Mouse (Mus musculus) MEL (cell line): ENCODE results near the gene Pdcd2l. TPM values are rescaled to one million over a fixed set of nuclear protein-coding genes. Genes with fewer than 3 reads are reported as not detected.
A peak's percentile ranks its signal among the peaks of the same experiment; 100 is the strongest.

Experiments
- DNase-seq: peaks from one replicate; pipeline ENCODE4 v3.0.0; 2011; ENCODE audit warnings: low read depth, low spot score
- H3K27ac ChIP-seq: 2 replicates; pipeline ENCODE4 v1.5.1; 2012; ENCODE audit warnings: low read depth, mild to moderate bottlenecking, control low read depth, low read length, moderate library complexity; ENCODE audit not compliant: control insufficient read depth
- H3K27me3 ChIP-seq, 2 experiments: fragments of 150-350 bp in 1 of 2; sonication (generic) in 1 of 2; 2 replicates each; pipeline ENCODE4 v1.6.1; 2012; ENCODE audit warnings: low read length in 2 of 2, mild to moderate bottlenecking in 2 of 2, improper control_type of control experiment in 1 of 2, moderate library complexity in 1 of 2; ENCODE audit not compliant: insufficient read depth in 2 of 2, control insufficient read depth in 1 of 2
- H3K36me3 ChIP-seq, 2 experiments: 2 replicates each; pipeline ENCODE4 v1.6.1; 2012 to 2014; ENCODE audit warnings: low read length in 2 of 2, improper control_type of control experiment in 1 of 2, inconsistent platforms in 1 of 2, mild to moderate bottlenecking in 1 of 2; ENCODE audit not compliant: insufficient read depth in 2 of 2, control insufficient read depth in 1 of 2
- H3K4me1 ChIP-seq, 2 experiments: fragments of 150-350 bp in 1 of 2; sonication (generic) in 1 of 2; 2 replicates each; pipeline ENCODE4 v1.6.1; 2012; ENCODE audit warnings: low read length in 2 of 2, improper control_type of control experiment in 1 of 2, mild to moderate bottlenecking in 1 of 2; ENCODE audit not compliant: insufficient read depth in 2 of 2, control insufficient read depth in 1 of 2
- H3K4me3 ChIP-seq, 2 experiments: fragments of 150-350 bp in 1 of 2; sonication (generic) in 1 of 2; 2 replicates each; pipeline ENCODE4 v1.5.1; 2012; ENCODE audit warnings: low read depth in 2 of 2, low read length in 2 of 2, mild to moderate bottlenecking in 2 of 2, moderate library complexity in 2 of 2, control low read depth in 1 of 2, improper control_type of control experiment in 1 of 2; ENCODE audit not compliant: control insufficient read depth in 1 of 2, insufficient read depth in 1 of 2
- H3K79me2 ChIP-seq: 2 replicates; pipeline ENCODE4 v1.6.1; 2012; ENCODE audit warnings: mild to moderate bottlenecking, low read length, moderate library complexity; ENCODE audit not compliant: control insufficient read depth, poor library complexity, insufficient read depth
- H3K9ac ChIP-seq: 2 replicates; pipeline ENCODE4 v1.6.1; 2012; ENCODE audit warnings: low read depth, mild to moderate bottlenecking, control low read depth, low read length, moderate library complexity; ENCODE audit not compliant: control insufficient read depth, poor library complexity, severe bottlenecking
- H3K9me3 ChIP-seq: fragments of 150-350 bp; sonication (generic); replicated peaks from 2 replicates; pipeline ENCODE4 v1.6.1; 2012; ENCODE audit warnings: mild to moderate bottlenecking, low read length, improper control_type of control experiment, moderate library complexity; ENCODE audit not compliant: insufficient read depth
- BHLHE40 ChIP-seq: IDR thresholded peaks from 2 replicates; pipeline ENCODE4 v1.6.1; 2012; ENCODE audit warnings: low read depth, mild to moderate bottlenecking, inconsistent platforms, low read length, improper control_type of control experiment, borderline replicate concordance
- CHD1 ChIP-seq: IDR thresholded peaks from 2 replicates; pipeline ENCODE4 v1.6.1; 2012; ENCODE audit warnings: low read depth, mild to moderate bottlenecking, inconsistent platforms, low read length, improper control_type of control experiment
- CHD2 ChIP-seq: IDR thresholded peaks from 2 replicates; pipeline ENCODE4 v1.6.1; 2011; ENCODE audit warnings: low read length, improper control_type of control experiment
- CTCF ChIP-seq, 3 experiments: IDR thresholded peaks in 2 of 3; conservative IDR thresholded peaks in 1 of 3; 2 replicates each; pipeline ENCODE4 v1.5.1; 2011 to 2012; ENCODE audit warnings: low read length in 3 of 3, low read depth in 2 of 3, mild to moderate bottlenecking in 2 of 3, improper control_type of control experiment in 1 of 3, inconsistent platforms in 1 of 3, mixed read lengths in 1 of 3, moderate library complexity in 1 of 3; ENCODE audit not compliant: control insufficient read depth in 1 of 3, insufficient read depth in 1 of 3, poor library complexity in 1 of 3, severe bottlenecking in 1 of 3
- E2F4 ChIP-seq: IDR thresholded peaks from 2 replicates; pipeline ENCODE4 v1.6.1; 2011; ENCODE audit warnings: low read depth, low read length, improper control_type of control experiment, borderline replicate concordance
- ELF1 ChIP-seq: IDR thresholded peaks from 2 replicates; pipeline ENCODE4 v1.6.1; 2014; ENCODE audit warnings: low read depth, mild to moderate bottlenecking, inconsistent platforms, low read length, improper control_type of control experiment, moderate library complexity
- EP300 ChIP-seq, 2 experiments: IDR thresholded peaks; 2 replicates each; pipeline ENCODE4 v1.6.1; 2011; ENCODE audit warnings: improper control_type of control experiment in 2 of 2, low read length in 2 of 2, low read depth in 1 of 2, mild to moderate bottlenecking in 1 of 2
- ETS1 ChIP-seq: IDR thresholded peaks from 2 replicates; pipeline ENCODE4 v1.6.1; 2012; ENCODE audit warnings: low read depth, mild to moderate bottlenecking, inconsistent platforms, low read length, improper control_type of control experiment, moderate library complexity
- GATA1 ChIP-seq: IDR thresholded peaks from 2 replicates; pipeline ENCODE4 v1.6.1; 2011; ENCODE audit warnings: low read depth, low read length, improper control_type of control experiment
- KAT2A ChIP-seq: conservative IDR thresholded peaks from 2 replicates; pipeline ENCODE4 v1.6.1; 2012; ENCODE audit warnings: low read depth, low read length, improper control_type of control experiment, inconsistent platforms
- MAFK ChIP-seq: IDR thresholded peaks from 2 replicates; pipeline ENCODE4 v1.6.1; 2011; ENCODE audit warnings: low read depth, mild to moderate bottlenecking, low read length, improper control_type of control experiment, borderline replicate concordance
- MAX ChIP-seq: IDR thresholded peaks from 2 replicates; pipeline ENCODE4 v1.6.1; 2011; ENCODE audit warnings: low read length, improper control_type of control experiment
- MAZ ChIP-seq: IDR thresholded peaks from 2 replicates; pipeline ENCODE4 v1.6.1; 2012; ENCODE audit warnings: low read depth, mild to moderate bottlenecking, inconsistent platforms, low read length, improper control_type of control experiment
- MEF2A ChIP-seq: IDR thresholded peaks from 2 replicates; pipeline ENCODE4 v1.6.1; 2014; ENCODE audit warnings: low read depth, mild to moderate bottlenecking, inconsistent platforms, low read length, improper control_type of control experiment; ENCODE audit not compliant: poor library complexity, insufficient replicate concordance, severe bottlenecking; ENCODE audit errors: extremely low read depth
- MXI1 ChIP-seq: IDR thresholded peaks from 2 replicates; pipeline ENCODE4 v1.6.1; 2011; ENCODE audit warnings: mild to moderate bottlenecking, low read depth, low read length, improper control_type of control experiment
- MYC ChIP-seq: IDR thresholded peaks from 2 replicates; pipeline ENCODE4 v1.6.1; 2011; ENCODE audit warnings: low read depth, mild to moderate bottlenecking, low read length, improper control_type of control experiment, moderate library complexity
- NELFE ChIP-seq: IDR thresholded peaks from 2 replicates; pipeline ENCODE4 v1.6.1; 2011; ENCODE audit warnings: low read depth, low read length, improper control_type of control experiment
- NRF1 ChIP-seq: IDR thresholded peaks from 2 replicates; pipeline ENCODE4 v1.6.1; 2014; ENCODE audit warnings: low read depth, mild to moderate bottlenecking, inconsistent platforms, low read length, improper control_type of control experiment, moderate library complexity; ENCODE audit not compliant: poor library complexity, insufficient read depth, severe bottlenecking
- POLR2AphosphoS2 ChIP-seq: IDR thresholded peaks from 2 replicates; pipeline ENCODE4 v1.6.1; 2011; ENCODE audit warnings: low read length, improper control_type of control experiment
- POLR2AphosphoS5 ChIP-seq: IDR thresholded peaks from 2 replicates; pipeline ENCODE4 v1.6.1; 2012; ENCODE audit warnings: low read depth, borderline replicate concordance, mild to moderate bottlenecking, inconsistent platforms, low read length, moderate library complexity, mixed read lengths
- RAD21 ChIP-seq: IDR thresholded peaks from 2 replicates; pipeline ENCODE4 v1.6.1; 2011; ENCODE audit warnings: mild to moderate bottlenecking, low read depth, low read length, improper control_type of control experiment
- RCOR1 ChIP-seq: IDR thresholded peaks from 2 replicates; pipeline ENCODE4 v1.6.1; 2012; ENCODE audit warnings: low read depth, mild to moderate bottlenecking, inconsistent platforms, low read length, improper control_type of control experiment
- SIN3A ChIP-seq: IDR thresholded peaks from 2 replicates; pipeline ENCODE4 v1.6.1; 2012; ENCODE audit warnings: low read length, improper control_type of control experiment, inconsistent platforms
- SMC3 ChIP-seq: IDR thresholded peaks from 2 replicates; pipeline ENCODE4 v1.6.1; 2011; ENCODE audit warnings: low read depth, low read length, improper control_type of control experiment
- TCF12 ChIP-seq: IDR thresholded peaks from 2 replicates; pipeline ENCODE4 v1.6.1; 2014; ENCODE audit warnings: low read depth, mild to moderate bottlenecking, inconsistent platforms, low read length, improper control_type of control experiment, moderate library complexity
- UBTF ChIP-seq: IDR thresholded peaks from 2 replicates; pipeline ENCODE4 v1.6.1; 2012; ENCODE audit warnings: low read depth, mild to moderate bottlenecking, inconsistent platforms, low read length, improper control_type of control experiment, moderate library complexity, borderline replicate concordance; ENCODE audit not compliant: insufficient read depth
- USF1 ChIP-seq: IDR thresholded peaks from 2 replicates; pipeline ENCODE4 v1.6.1; 2014; ENCODE audit warnings: low read depth, mild to moderate bottlenecking, inconsistent platforms, low read length, improper control_type of control experiment, moderate library complexity
- ZC3H11A ChIP-seq: IDR thresholded peaks from 2 replicates; pipeline ENCODE4 v1.6.1; 2012; ENCODE audit warnings: low read depth, mild to moderate bottlenecking, inconsistent platforms, low read length, improper control_type of control experiment
- ZKSCAN1 ChIP-seq: IDR thresholded peaks from 2 replicates; pipeline ENCODE4 v1.6.1; 2012; ENCODE audit warnings: low read depth, mild to moderate bottlenecking, inconsistent platforms, low read length, improper control_type of control experiment, moderate library complexity
- ZMIZ1 ChIP-seq: IDR thresholded peaks from 2 replicates; pipeline ENCODE4 v1.6.1; 2012; ENCODE audit warnings: low read depth, mild to moderate bottlenecking, inconsistent platforms, low read length, improper control_type of control experiment, moderate library complexity
- ZNF384 ChIP-seq: IDR thresholded peaks from 2 replicates; pipeline ENCODE4 v1.6.1; 2012; ENCODE audit warnings: low read depth, mild to moderate bottlenecking, inconsistent platforms, low read length, improper control_type of control experiment
- polyA plus RNA-seq, 2 experiments: library from polyadenylated mRNA; stranded (reverse) in 1 of 2; unstranded in 1 of 2; fragments of >175 nt in 1 of 2; fragments of >200 nt in 1 of 2; gene quantifications; 2 replicates each; pipeline versions ENCODE4 v1.2.1 to v1.2.4; 2012; ENCODE audit warnings: low replicate concordance in 2 of 2, low read depth in 1 of 2; ENCODE audit not compliant: insufficient read length in 2 of 2, insufficient read depth in 1 of 2, missing spikeins in 1 of 2
- total RNA-seq: library from RNA; depleted of rRNA; stranded (reverse); fragments of 300-350 nt; gene quantifications from 2 replicates; pipeline ENCODE4 v1.2.3, GENCODE M21; 2012

Gene Pdcd2l
- total and polyA plus RNA-seq, 3 experiments: 25.7 to 26.6 TPM; not detected in 1

- TF ChIP-seq CTCF (IDR thresholded peaks at IDR 0.05 in 2 of 3, conservative IDR thresholded peaks at IDR 0.05 in 1 of 3; ENCODE audit: control insufficient read depth in 1 of 3, insufficient read depth in 1 of 3, low read depth in 2 of 3, low read length in 3 of 3, poor library complexity in 1 of 3, severe bottlenecking in 1 of 3): no peak
- TF ChIP-seq MEF2A: no peak
- no peak for TF ChIP-seq RCOR1
These were observed 37.6 kb upstream of the Pdcd2l start (continued) for GRCm38 (mm10) chr7:34233909-34234609.

DNA sequence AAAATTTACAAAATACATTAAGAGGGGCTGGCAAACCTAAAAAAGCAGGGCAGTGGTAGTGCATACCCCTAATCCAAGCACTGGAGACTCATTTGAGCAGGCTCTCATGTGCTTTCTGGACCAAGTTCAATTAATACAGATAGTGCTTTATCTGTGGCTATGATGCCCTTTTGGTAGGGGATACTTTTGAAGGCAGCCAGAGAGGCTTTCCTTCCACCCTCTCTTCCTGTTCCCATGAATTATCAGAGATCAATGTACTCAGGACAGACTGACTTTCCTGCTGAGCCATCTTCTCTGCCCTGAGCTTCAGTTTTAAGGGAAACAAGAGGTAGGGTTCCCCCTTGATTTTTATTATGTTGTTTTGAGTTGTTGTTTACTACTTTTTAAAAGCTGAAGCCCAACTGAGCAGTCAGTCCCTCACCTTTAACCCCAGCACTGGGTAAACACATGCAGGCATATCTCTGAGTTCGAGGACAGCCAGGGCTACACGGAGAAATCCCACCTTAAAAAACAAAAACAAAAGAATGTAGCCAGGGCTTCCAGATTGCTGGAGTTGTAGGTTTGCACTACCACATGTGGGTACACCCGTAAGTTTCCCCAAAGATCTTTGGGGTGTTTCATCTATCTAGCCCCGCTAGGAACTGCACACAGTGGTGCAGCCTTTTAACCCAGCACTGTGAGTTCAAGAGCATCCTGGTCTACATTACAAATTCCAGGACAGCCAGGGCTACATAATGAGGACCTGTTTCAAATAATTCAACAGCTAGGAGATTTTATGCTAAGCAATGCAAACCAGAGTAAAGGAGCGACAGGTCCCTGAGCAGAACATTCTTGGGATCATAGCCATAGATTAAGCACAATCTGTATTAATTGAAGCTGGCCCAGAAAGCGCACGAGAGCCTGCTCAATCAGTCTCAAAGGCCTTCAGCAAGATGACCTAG lies 36.6 kb upstream of the Pdcd2l start:
- Histone ChIP-seq H3K36me3 (peaks cover 3 to 9% of the 10 kb centered on the region in 2 experiments), H3K79me2 (peaks cover 19% of the 10 kb centered on the region), H3K27ac (peak overlapping the region; percentile 87), H3K9ac (peak overlapping the region; percentile 85), H3K4me3 (peak overlapping the region; percentile 71 to 76), H3K27me3 (no peaks in the 10 kb centered on the region), H3K9me3 (no peaks in the 10 kb centered on the region), H3K4me1 (peaks cover 4 to 5% of the 10 kb centered on the region in 2 experiments)
- DNase-seq: peak; percentile 77
- TF ChIP-seq RAD21 (no peak), KAT2A (no peak), NRF1 (no peak), MEF2A (no peak), ZC3H11A (no peak), MYC (no peak), ELF1 (no peak), ZKSCAN1 (no peak), NELFE (peak; percentile 34), CHD2 (no peak), RCOR1 (0 out of 2 replicates have a peak, but pooled peaks have one; percentile 34), ETS1 (peak; percentile 64), SMC3 (no peak), GATA1 (peak; percentile 75), MAZ (no peak), MXI1 (0 out of 2 replicates have a peak, but pooled peaks have one; percentile 35), E2F4 (no peak), USF1 (no peak), BHLHE40 (peak; percentile 15; the same call in 1 of the 2 replicates), CHD1 (peak; percentile 97), ZMIZ1 (no peak), TCF12 (no peak; the same call in 1 of the 2 replicates), POLR2AphosphoS2 (no peak), MAFK (no peak), SIN3A (no peak), POLR2AphosphoS5 (no peak), MAX (no peak), EP300 (IDR thresholded peaks at IDR 0.05; ENCODE audit: low read depth in 1 of 2, low read length in 2 of 2) (peak; percentile 24 to 73; a peak in 3 of 4 replicates), ZNF384 (no peak), UBTF (no peak)
